Mouse (Mus musculus) myocyte (in vitro differentiated cells): Measurements from ENCODE around the gene Aldh1b1. TPM values are rescaled to one million over a fixed set of nuclear protein-coding genes. Genes with fewer than 3 reads are reported as not detected.

ENCODE experiments used
- H3K27me3 ChIP-seq: one replicate; pipeline ENCODE4 v1.6.1; 2011; ENCODE audit not compliant: control insufficient read depth, insufficient read depth, insufficient read length
- H3K36me3 ChIP-seq: one replicate; pipeline ENCODE4 v1.6.1; 2011; ENCODE audit not compliant: control insufficient read depth, insufficient read depth
- H3K4me2 ChIP-seq: one replicate; pipeline ENCODE4 v1.6.1; 2011; ENCODE audit warnings: low read depth, control low read depth
- H3K4me3 ChIP-seq: one replicate; pipeline ENCODE4 v1.5.1; 2011; ENCODE audit warnings: mild to moderate bottlenecking, control low read depth, moderate library complexity
- H3K79me2 ChIP-seq: one replicate; pipeline ENCODE4 v1.6.1; 2011; ENCODE audit not compliant: control insufficient read depth, insufficient read depth
- H3ac ChIP-seq: one replicate; pipeline ENCODE4 v1.6.1; 2011; ENCODE audit not compliant: control insufficient read depth, insufficient read length
- CEBPB ChIP-seq: IDR thresholded peaks from 2 replicates; pipeline ENCODE4 v1.6.1; 2011; ENCODE audit warnings: mild to moderate bottlenecking, moderate library complexity; ENCODE audit not compliant: poor library complexity, insufficient read depth, severe bottlenecking
- E2F4 ChIP-seq: IDR thresholded peaks from one replicate; pipeline ENCODE4 v1.6.1; 2011; ENCODE audit warnings: mild to moderate bottlenecking, control low read depth, moderate library complexity; ENCODE audit not compliant: insufficient read depth
- MAX ChIP-seq: IDR thresholded peaks from one replicate; pipeline ENCODE4 v1.6.1; 2011; ENCODE audit warnings: low read depth, mild to moderate bottlenecking, control low read depth
- MYOD1 ChIP-seq, 3 experiments: IDR thresholded peaks; one replicate each; pipeline ENCODE4 v1.6.1; 2011; ENCODE audit warnings: control low read depth in 2 of 3, low read depth in 2 of 3, mild to moderate bottlenecking in 2 of 3, moderate library complexity in 1 of 3; ENCODE audit not compliant: insufficient read length in 2 of 3, control insufficient read depth in 1 of 3
- MYOG ChIP-seq, 3 experiments: IDR thresholded peaks; one replicate each; pipeline ENCODE4 v1.6.1; 2011; ENCODE audit warnings: control low read depth in 2 of 3, low read depth in 2 of 3, mild to moderate bottlenecking in 2 of 3; ENCODE audit not compliant: insufficient read length in 2 of 3, control insufficient read depth in 1 of 3, insufficient read depth in 1 of 3
- POLR2A ChIP-seq: IDR thresholded peaks from one replicate; pipeline ENCODE4 v1.6.1; 2011; ENCODE audit warnings: low read depth, mild to moderate bottlenecking, control low read depth, moderate library complexity; ENCODE audit not compliant: insufficient read length
- POLR2AphosphoS2 ChIP-seq: IDR thresholded peaks from one replicate; pipeline ENCODE4 v1.6.1; 2011; ENCODE audit warnings: low read depth, control low read depth; ENCODE audit not compliant: insufficient read length
- REST ChIP-seq: IDR thresholded peaks from one replicate; pipeline ENCODE4 v1.6.1; 2011; ENCODE audit warnings: mild to moderate bottlenecking, control low read depth, moderate library complexity; ENCODE audit not compliant: insufficient read depth, insufficient read length
- SRF ChIP-seq: IDR thresholded peaks from one replicate; pipeline ENCODE4 v1.6.1; 2011; ENCODE audit warnings: low read depth; ENCODE audit not compliant: control insufficient read depth, insufficient read length
- TCF12 ChIP-seq: IDR thresholded peaks from one replicate; pipeline ENCODE4 v1.6.1; 2011; ENCODE audit warnings: mild to moderate bottlenecking, control low read depth; ENCODE audit not compliant: poor library complexity, insufficient read depth, severe bottlenecking
- TCF3 ChIP-seq: IDR thresholded peaks from one replicate; pipeline ENCODE4 v1.6.1; 2011; ENCODE audit warnings: low read depth, control low read depth; ENCODE audit not compliant: insufficient read length
- USF1 ChIP-seq: IDR thresholded peaks from one replicate; pipeline ENCODE4 v1.6.1; 2011; ENCODE audit warnings: low read depth, mild to moderate bottlenecking, control low read depth, moderate library complexity
- polyA plus RNA-seq: library from polyadenylated mRNA; unstranded; fragments of >200 nt; fragmentation: generic; extraction: Trizol; gene quantifications from one replicate; pipeline ENCODE4 v1.2.1, GENCODE M21; 2012; ENCODE audit warnings: missing spikeins

Aldh1b1 gene
- polyA plus RNA-seq, 1 experiment: 0.49 TPM

DNA sequence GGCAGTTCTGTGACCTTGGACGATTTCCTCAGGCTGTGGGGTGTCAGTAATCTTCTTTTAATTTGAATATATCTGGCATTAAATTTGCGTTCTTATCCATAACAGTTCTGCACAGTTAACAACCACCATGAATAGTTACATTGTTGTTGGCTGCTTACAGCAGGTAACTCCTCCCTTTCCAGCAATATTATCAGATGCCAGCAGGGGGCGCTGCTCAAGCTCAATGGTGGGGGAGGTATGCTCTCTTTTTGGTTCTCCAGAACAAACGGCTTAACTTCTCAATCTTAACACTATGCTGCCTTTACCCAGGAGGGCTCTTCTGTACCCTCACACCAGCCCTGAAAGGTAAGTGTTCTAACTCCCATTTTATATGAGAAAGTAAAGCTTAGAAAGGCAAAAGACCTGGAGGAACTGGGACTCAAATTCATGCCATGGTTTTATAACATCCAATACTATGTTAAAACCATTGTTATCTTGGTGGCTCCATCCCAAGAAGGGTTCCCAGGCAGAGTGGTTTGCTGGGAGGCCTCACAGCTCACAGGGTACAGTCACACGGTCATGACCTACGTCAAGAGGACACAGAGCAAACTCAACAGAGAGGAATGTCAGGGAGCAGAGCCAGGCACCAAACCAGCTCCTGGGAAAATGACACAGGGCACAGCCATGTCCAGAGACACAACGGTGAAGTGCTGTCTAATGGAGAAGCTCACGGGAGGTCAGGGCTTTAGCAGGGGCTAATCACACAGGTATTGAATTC is 21.4 kb downstream of the Aldh1b1 start:
- H3K36me3 ChIP-seq: no peaks in the 10 kb centered on the region
- no peak overlapping the region for H3ac ChIP-seq
- TF ChIP-seq POLR2AphosphoS2: no peak
- no peak for TF ChIP-seq SRF
- TF ChIP-seq REST: no peak
- no peak for TF ChIP-seq E2F4
- TF ChIP-seq POLR2A: no peak
- TF ChIP-seq MYOD1 (IDR thresholded peaks at IDR 0.05; ENCODE audit: control insufficient read depth in 1 of 3, insufficient read length in 2 of 3, low read depth in 2 of 3): no peak
- TF ChIP-seq TCF12: no peak
- no peak for TF ChIP-seq CEBPB
- TF ChIP-seq USF1: no peak
- TF ChIP-seq MAX: no peak
- no peak for TF ChIP-seq MYOG (IDR thresholded peaks at IDR 0.05; ENCODE audit: control insufficient read depth in 1 of 3, insufficient read depth in 1 of 3, insufficient read length in 2 of 3, low read depth in 2 of 3)
- no peak overlapping the region for H3K4me2 ChIP-seq
- H3K79me2 ChIP-seq: no peaks in the 10 kb centered on the region
- H3K4me3 ChIP-seq: no peak overlapping the region
- H3K27me3 ChIP-seq: peaks cover 59% of the 10 kb centered on the region

DNA sequence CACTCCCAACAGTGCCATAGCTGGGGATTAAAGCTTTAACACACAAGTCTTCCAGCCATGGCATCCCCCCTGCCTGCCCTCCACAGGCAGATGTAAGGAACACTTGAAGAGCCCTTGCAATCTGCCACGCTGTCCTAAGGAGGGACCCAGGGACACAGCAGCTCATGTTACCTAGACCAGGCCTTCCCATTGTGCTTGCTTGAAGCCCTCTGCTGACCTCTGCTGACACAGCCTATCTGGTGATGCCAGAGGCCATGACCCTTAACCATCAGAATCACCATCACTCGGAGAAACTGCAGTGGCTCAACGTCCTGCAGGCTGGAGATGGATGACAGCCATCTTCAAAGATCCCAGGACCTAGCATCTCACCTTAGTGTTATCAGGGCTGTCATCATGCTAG is 23.2 kb downstream of the Aldh1b1 start:
- H3K36me3 ChIP-seq: no peaks in the 10 kb centered on the region
- no peak overlapping the region for H3ac ChIP-seq
- no peak overlapping the region for H3K4me2 ChIP-seq
- peaks cover 76% of the 10 kb centered on the region for H3K27me3 ChIP-seq
- no peak overlapping the region for H3K4me3 ChIP-seq
- no peaks in the 10 kb centered on the region for H3K79me2 ChIP-seq
- no peak for TF ChIP-seq TCF12
- no peak for TF ChIP-seq SRF
- no peak for TF ChIP-seq MYOG (IDR thresholded peaks at IDR 0.05; ENCODE audit: control insufficient read depth in 1 of 3, insufficient read depth in 1 of 3, insufficient read length in 2 of 3, low read depth in 2 of 3)
- no peak for TF ChIP-seq REST
- TF ChIP-seq TCF3: no peak
- TF ChIP-seq E2F4: no peak
- no peak for TF ChIP-seq USF1
- TF ChIP-seq POLR2A: no peak
- TF ChIP-seq POLR2AphosphoS2: no peak
- TF ChIP-seq CEBPB: no peak

DNA sequence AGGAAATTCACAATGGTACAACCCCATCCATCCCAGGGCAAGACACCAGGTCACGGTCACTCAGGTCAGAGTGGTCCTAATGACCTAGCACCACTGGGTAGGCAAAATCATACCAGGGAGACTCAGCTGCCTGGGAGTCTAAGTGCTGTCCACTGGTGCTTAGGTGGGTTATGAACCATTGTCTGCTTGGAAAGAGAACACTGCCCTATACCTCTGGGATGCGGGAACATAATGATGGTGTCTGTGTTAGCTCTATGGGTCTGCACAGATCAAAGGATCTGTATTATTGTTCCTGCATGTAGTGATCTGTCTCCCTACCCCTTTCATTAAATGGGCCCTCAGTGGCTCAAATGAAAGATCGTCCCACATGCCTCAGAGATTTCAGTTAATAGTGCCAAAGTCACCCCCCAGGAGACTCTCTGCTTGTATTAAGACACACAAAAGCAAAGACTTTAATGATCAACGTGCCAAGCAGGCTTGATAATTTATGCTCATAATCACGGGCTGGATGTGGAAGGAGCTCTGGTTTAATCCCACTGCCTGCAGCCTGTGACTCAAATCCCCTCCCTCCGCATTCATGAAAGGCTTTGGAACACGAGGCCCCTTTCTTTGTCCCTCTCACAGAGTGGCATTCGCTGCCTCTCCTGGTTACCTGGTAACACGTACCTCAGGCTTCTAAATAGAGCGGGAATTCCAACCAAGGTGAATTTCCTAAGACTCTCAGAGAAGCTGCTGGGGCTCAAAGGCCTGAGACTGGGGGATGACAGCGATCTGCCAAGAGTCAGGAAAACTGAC is 24.2 kb downstream of the Aldh1b1 start:
- Histone ChIP-seq H3K4me3 (no peak overlapping the region), H3K4me2 (no peak overlapping the region), H3K79me2 (no peaks in the 10 kb centered on the region), H3K27me3 (peaks cover 80% of the 10 kb centered on the region), H3K36me3 (no peaks in the 10 kb centered on the region), H3ac (no peak overlapping the region)
- TF ChIP-seq POLR2AphosphoS2 (no peak), TCF3 (no peak)

DNA sequence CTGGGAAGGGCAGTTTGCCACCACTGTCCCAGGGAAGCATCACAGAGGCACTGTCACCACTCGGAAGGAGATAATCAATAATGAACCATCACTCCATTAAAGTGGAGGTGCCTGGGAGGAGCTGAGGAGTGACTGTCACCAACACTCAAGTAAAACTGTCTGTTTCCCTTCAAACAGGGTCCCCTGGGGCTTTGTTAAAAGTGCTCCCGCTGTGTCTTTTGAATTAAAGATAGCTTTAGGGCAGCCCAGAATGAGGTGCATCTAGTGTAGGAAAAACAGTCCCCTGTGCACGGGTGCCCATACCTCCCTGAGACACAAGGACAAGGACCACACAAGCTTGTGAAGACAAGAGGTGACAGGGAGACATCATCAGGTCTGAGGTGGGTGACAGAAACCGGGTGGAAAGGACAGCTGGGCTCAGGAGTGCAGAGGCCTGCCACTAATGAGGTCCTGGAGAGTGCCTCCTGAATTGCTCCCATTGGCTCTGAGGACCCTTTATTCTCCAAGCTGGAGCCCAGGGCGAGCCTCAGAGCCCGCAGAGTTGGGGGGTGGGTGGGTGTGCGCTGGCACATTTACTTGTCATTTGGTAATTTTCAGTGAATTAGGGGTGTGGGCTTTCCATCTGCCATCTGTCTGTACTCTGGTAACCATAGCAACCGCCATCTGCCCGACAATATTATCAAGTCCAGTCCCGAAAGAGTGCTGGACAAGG is 25.4 kb downstream of the Aldh1b1 start:
- TF ChIP-seq SRF (no peak), E2F4 (no peak), MYOD1 (IDR thresholded peaks at IDR 0.05; ENCODE audit: control insufficient read depth in 1 of 3, insufficient read length in 2 of 3, low read depth in 2 of 3) (no peak), MAX (no peak), USF1 (no peak), POLR2AphosphoS2 (no peak), CEBPB (no peak), REST (no peak), MYOG (IDR thresholded peaks at IDR 0.05; ENCODE audit: control insufficient read depth in 1 of 3, insufficient read depth in 1 of 3, insufficient read length in 2 of 3, low read depth in 2 of 3) (no peak), TCF12 (no peak), POLR2A (no peak), TCF3 (no peak)
- H3K79me2 ChIP-seq: no peaks in the 10 kb centered on the region
- H3K27me3 ChIP-seq: peaks cover 78% of the 10 kb centered on the region
- H3K36me3 ChIP-seq: no peaks in the 10 kb centered on the region
- no peak overlapping the region for H3K4me2 ChIP-seq
- no peak overlapping the region for H3ac ChIP-seq
- no peak overlapping the region for H3K4me3 ChIP-seq
